In genomic region chr15:96956699-96957098, GRCm38 (mm10) we compare ENCODE assay signal across 24 mouse cellular contexts.
"Had no signal": no experiment of that assay in that cellular context is flagged by ENCODE, and none has a peak within 500 bp of the region (broad histone marks: within the 10 kb centered on the region; RNA-seq: fewer than 3 reads in every experiment).

No protein-coding gene starts in this region.

- H3K4me1 ChIP-seq: hindbrain, embryonic 15.5 days had no signal

- ATAC-seq: hindbrain, postnatal 0 days; liver, embryonic 12.5 days had no signal

- H3K9ac ChIP-seq: heart, embryonic 13.5 days; heart, embryonic 15.5 days; hindbrain, embryonic 13.5 days; hindbrain, embryonic 15.5 days; limb, embryonic 12.5 days; liver, embryonic 12.5 days; liver, embryonic 14.5 days had no signal

- H3K36me3 ChIP-seq: heart, embryonic 10.5 days; heart, embryonic 13.5 days; heart, embryonic 15.5 days; hindbrain, embryonic 13.5 days; hindbrain, embryonic 15.5 days; limb, embryonic 10.5 days; limb, embryonic 12.5 days; liver, embryonic 12.5 days had no signal

- H3K4me3 ChIP-seq: gastrocnemius, adult 2 months; heart, embryonic 10.5 days; heart, embryonic 13.5 days; heart, embryonic 15.5 days; hindbrain, embryonic 13.5 days; hindbrain, embryonic 15.5 days; layer of hippocampus, adult 2 months; left cerebral cortex, adult 2 months; limb, embryonic 10.5 days; limb, embryonic 12.5 days; liver, embryonic 12.5 days had no signal

- H3K9me3 ChIP-seq: heart, embryonic 10.5 days; heart, embryonic 13.5 days; heart, embryonic 15.5 days; hindbrain, embryonic 13.5 days; hindbrain, embryonic 15.5 days; limb, embryonic 10.5 days; limb, embryonic 12.5 days; liver, embryonic 12.5 days had no signal

- H3K4me2 ChIP-seq: heart, embryonic 13.5 days; heart, embryonic 15.5 days; hindbrain, embryonic 13.5 days; hindbrain, embryonic 15.5 days; limb, embryonic 12.5 days; liver, embryonic 12.5 days had no signal

- H3K27ac ChIP-seq: gastrocnemius, adult 2 months; heart, embryonic 10.5 days; heart, embryonic 13.5 days; heart, embryonic 15.5 days; hindbrain, embryonic 13.5 days; hindbrain, embryonic 15.5 days; hindbrain, postnatal 0 days; layer of hippocampus, adult 2 months; left cerebral cortex, adult 2 months; limb, embryonic 10.5 days; limb, embryonic 12.5 days; liver, embryonic 12.5 days; liver, embryonic 14.5 days had no signal

- H3K27me3 ChIP-seq: heart, embryonic 13.5 days; heart, embryonic 15.5 days; hindbrain, embryonic 13.5 days; hindbrain, embryonic 15.5 days; limb, embryonic 12.5 days had no signal

- DNase-seq: gastrocnemius, adult 2 months; gastrocnemius, postnatal 10 days; gastrocnemius, postnatal 25 days; heart, adult 18-20 months; heart, postnatal 14 days; heart, postnatal 36 days; kidney, adult 11 months; kidney, adult 2 months; kidney, postnatal 10 days; kidney, postnatal 25 days; kidney, postnatal 4 days; liver had no signal
